Mouse (Mus musculus) limb, embryonic 14.5 days (tissue): ENCODE measurements around the gene Ifitm1. TPM values are rescaled to one million over a fixed set of nuclear protein-coding genes. Genes with fewer than 3 reads are reported as not detected.

Experiments used
- ATAC-seq: fragments of 200-750 bp; cut with Nextera tagmentation; 2 replicates; pipeline ENCODE4 v1.8.0; 2017; ENCODE audit warnings: low read depth, moderate number of reproducible peaks, moderate TSS enrichment; ENCODE audit not compliant: low FRiP score
- DNase-seq: peaks from one replicate; pipeline ENCODE4 v3.0.0-alpha.2; 2015; ENCODE audit warnings: low spot score
- H3K27ac ChIP-seq: fragments of 300-500 bp; sonication (generic); replicated peaks from 2 replicates; pipeline ENCODE4 v1.5.1; 2014; ENCODE audit warnings: low read depth, mild to moderate bottlenecking, low read length, moderate library complexity, mixed read lengths
- H3K27me3 ChIP-seq: fragments of 300-500 bp; sonication (generic); 2 replicates; pipeline ENCODE4 v1.6.1; 2014; ENCODE audit warnings: low read length, mixed read lengths; ENCODE audit not compliant: control insufficient read depth, insufficient read depth
- H3K36me3 ChIP-seq: fragments of 300-500 bp; sonication (generic); 2 replicates; pipeline ENCODE4 v1.6.1; 2014; ENCODE audit warnings: mild to moderate bottlenecking, low read length, moderate library complexity, mixed read lengths; ENCODE audit not compliant: control insufficient read depth, insufficient read depth
- H3K4me1 ChIP-seq: fragments of 300-500 bp; sonication (generic); 2 replicates; pipeline ENCODE4 v1.6.1; 2014; ENCODE audit warnings: antibody characterized with exemption, low read length, mixed read lengths; ENCODE audit not compliant: control insufficient read depth, insufficient read depth
- H3K4me2 ChIP-seq: fragments of 300-500 bp; sonication (generic); replicated peaks from 2 replicates; pipeline ENCODE4 v1.6.1; 2014; ENCODE audit warnings: low read depth, mild to moderate bottlenecking, low read length, moderate library complexity; ENCODE audit not compliant: severe bottlenecking
- H3K4me3 ChIP-seq: fragments of 300-500 bp; sonication (generic); replicated peaks from 2 replicates; pipeline ENCODE4 v1.5.1; 2014; ENCODE audit warnings: low read length
- H3K9ac ChIP-seq: fragments of 300-500 bp; sonication (generic); 2 replicates; pipeline ENCODE4 v1.6.1; 2014; ENCODE audit warnings: mild to moderate bottlenecking, low read depth, low read length, moderate library complexity; ENCODE audit not compliant: severe bottlenecking
- H3K9me3 ChIP-seq: fragments of 300-500 bp; sonication (generic); 2 replicates; pipeline ENCODE4 v1.6.1; 2016; ENCODE audit warnings: low read length; ENCODE audit not compliant: control insufficient read depth
- POLR2A ChIP-seq: fragments of 200-500 bp; IDR thresholded peaks from 2 replicates; pipeline ENCODE4 v1.8.0; 2012; ENCODE audit warnings: inconsistent platforms, mild to moderate bottlenecking, moderate library complexity, borderline replicate concordance; ENCODE audit not compliant: insufficient read depth, insufficient read length; ENCODE audit errors: extremely low read depth
- WGBS: fragments of 180-500 bp; shearing (Covaris S2); extraction: QIAGEN DNeasy Blood & Tissue Kit; methylation state at CpG from one replicate; pipeline ENCODE4 v1.1.7; 2014; 5-methylcytosine and 5-hydroxymethylcytosine counted together
- polyA plus RNA-seq, 2 experiments: library from polyadenylated mRNA; depleted of rRNA in 1 of 2; stranded (reverse) in 1 of 2; unstranded in 1 of 2; fragments of >200 nt; fragmentation: Nextera tagmentation in 1 of 2; extraction: Ambion mirVana in 1 of 2; gene quantifications; 2 replicates each; pipeline versions ENCODE4 v1.2.1 to v1.2.3; 2012 to 2014

The Ifitm1 gene
- polyA plus RNA-seq, 2 experiments = 55.4 to 68.1 TPM

DNA sequence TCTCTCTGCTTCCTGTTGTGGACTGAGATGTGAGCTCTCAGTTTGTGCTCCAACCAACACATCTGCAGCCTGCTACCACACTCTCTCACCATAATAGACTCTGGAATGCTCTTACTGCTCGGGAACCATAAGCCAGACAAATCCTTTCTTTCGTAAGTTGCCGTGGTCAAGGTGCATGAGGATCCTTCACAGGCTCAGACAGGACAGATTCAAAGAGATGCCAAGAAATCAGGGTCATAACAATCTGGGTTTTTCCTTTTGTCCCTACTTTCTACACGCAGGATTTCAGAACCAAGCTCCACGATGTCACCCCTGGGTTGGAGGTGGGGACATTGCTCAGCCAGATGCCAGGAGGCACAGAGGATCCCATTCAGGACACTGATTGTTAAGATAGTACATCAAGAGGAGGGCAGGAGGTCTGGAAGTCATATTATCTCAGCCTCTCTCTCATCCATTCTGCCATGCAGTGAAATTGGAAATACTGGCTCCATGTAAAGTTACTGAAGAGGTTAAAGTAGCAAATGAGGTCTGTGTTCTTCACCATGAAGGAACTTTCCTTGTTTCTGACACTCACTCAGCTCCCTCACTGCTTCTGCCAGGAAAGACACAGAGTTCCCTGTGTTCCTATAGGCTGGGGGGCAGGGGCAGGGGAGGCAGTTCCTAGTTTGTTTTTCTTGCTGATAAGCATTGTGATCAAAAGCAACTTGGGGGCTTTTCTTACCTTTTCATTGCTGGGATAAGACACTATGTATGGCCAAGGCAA, 36.4 kb downstream of the Ifitm1 start:
- no peak for TF ChIP-seq POLR2A
- H3K4me1 ChIP-seq = peaks cover under 1% of the 10 kb centered on the region; the same call in 1 of the 2 replicates
- no peak overlapping the region for H3K4me2 ChIP-seq
- no peaks in the 10 kb centered on the region for H3K27me3 ChIP-seq
- ATAC-seq = no peak
- WGBS = 82% methylated on average over 5 of the region's 5 CpGs
- no peaks in the 10 kb centered on the region for H3K36me3 ChIP-seq
- no peak for DNase-seq
- H3K9me3 ChIP-seq = no peaks in the 10 kb centered on the region
- H3K9ac ChIP-seq = no peak overlapping the region
- no peak overlapping the region for H3K4me3 ChIP-seq
- no peak overlapping the region for H3K27ac ChIP-seq

DNA sequence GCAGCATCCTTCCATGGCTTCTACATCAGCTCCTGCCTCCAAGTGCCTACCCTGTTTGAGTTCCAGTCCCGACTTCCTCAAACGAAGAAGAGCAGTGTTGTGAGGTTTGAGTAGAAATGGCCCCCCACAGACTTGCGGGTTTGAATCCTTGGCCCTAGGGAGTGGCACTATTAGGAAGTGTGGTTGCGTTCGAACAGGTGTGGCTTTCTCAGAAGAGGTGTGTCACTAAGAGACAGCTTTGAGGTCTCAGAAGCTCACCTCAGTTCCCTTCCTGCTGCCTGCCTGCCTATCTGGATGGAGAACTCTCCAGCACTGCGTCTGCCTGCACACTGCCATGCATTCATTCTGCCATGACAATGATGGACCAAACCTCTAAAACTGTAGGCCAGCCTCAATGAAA, 39.4 kb downstream of the Ifitm1 start:
- Histone ChIP-seq H3K9ac (no peak overlapping the region), H3K36me3 (no peaks in the 10 kb centered on the region), H3K4me3 (no peak overlapping the region), H3K4me2 (no peak overlapping the region), H3K4me1 (peaks cover 17% of the 10 kb centered on the region), H3K9me3 (no peaks in the 10 kb centered on the region), H3K27ac (no peak overlapping the region), H3K27me3 (no peaks in the 10 kb centered on the region)
- WGBS = 85% methylated on average over 6 of the region's 6 CpGs
- no peak for TF ChIP-seq POLR2A
- DNase-seq (no peak), ATAC-seq (no peak)

DNA sequence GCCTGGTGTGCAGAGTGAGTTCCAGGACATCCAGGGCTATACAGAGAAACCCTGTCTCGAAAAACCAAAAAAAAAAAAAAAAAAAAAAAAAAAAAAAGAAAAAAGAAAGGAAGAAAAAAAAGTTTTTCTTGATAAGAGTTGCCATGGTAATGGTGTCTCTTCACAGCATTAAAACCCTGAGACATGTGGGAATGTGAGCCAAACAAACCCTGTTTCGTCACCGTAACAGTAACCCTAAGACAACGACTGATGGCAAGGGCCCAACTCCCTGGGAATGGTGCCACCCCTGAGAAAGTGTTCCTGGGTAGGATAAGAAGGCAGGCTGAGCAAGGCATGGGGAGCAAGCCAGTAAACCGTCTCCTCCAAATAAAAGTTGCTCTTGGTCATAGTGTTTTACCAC, 39.9 kb downstream of the Ifitm1 start:
- Histone ChIP-seq H3K4me1 (peaks cover 17% of the 10 kb centered on the region), H3K4me2 (no peak overlapping the region), H3K9me3 (no peaks in the 10 kb centered on the region), H3K27ac (no peak overlapping the region), H3K9ac (no peak overlapping the region), H3K4me3 (no peak overlapping the region), H3K36me3 (no peaks in the 10 kb centered on the region), H3K27me3 (no peaks in the 10 kb centered on the region)
- DNase-seq (no peak), ATAC-seq (no peak)
- no peak for TF ChIP-seq POLR2A
- WGBS = 76% methylated on average over 5 of the region's 5 CpGs

DNA sequence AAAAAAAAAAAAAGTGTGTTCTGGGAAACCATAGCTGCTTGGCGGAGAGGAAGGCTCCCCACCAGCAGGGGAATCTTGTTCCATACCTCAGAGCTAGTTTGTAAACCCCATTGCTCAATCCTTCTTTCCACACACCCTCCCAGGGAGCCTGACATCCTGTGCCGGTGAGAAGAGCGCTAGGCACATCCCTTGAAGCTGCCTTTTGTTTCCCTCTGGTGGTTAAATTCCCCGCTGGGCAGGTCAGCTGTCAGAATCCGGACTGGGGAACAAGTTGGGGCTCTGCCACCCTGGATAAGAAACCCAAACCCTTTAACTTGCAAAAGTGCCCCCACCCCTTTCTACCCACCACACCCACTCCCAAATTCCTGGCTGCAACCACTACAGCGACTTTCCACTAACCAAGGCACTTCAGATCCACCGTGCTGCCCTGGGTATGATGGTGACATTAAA, 41.3 kb downstream of the Ifitm1 start:
- Histone ChIP-seq H3K36me3 (no peaks in the 10 kb centered on the region), H3K9ac (no peak overlapping the region), H3K9me3 (no peaks in the 10 kb centered on the region), H3K27me3 (no peaks in the 10 kb centered on the region), H3K4me2 (peak overlapping the region; percentile 56), H3K27ac (no peak overlapping the region), H3K4me3 (no peak overlapping the region), H3K4me1 (peaks cover 17% of the 10 kb centered on the region)
- ATAC-seq (no peak), DNase-seq (peak; percentile 42)
- TF ChIP-seq POLR2A = no peak
- WGBS = 7% methylated on average over 7 of the region's 7 CpGs

DNA sequence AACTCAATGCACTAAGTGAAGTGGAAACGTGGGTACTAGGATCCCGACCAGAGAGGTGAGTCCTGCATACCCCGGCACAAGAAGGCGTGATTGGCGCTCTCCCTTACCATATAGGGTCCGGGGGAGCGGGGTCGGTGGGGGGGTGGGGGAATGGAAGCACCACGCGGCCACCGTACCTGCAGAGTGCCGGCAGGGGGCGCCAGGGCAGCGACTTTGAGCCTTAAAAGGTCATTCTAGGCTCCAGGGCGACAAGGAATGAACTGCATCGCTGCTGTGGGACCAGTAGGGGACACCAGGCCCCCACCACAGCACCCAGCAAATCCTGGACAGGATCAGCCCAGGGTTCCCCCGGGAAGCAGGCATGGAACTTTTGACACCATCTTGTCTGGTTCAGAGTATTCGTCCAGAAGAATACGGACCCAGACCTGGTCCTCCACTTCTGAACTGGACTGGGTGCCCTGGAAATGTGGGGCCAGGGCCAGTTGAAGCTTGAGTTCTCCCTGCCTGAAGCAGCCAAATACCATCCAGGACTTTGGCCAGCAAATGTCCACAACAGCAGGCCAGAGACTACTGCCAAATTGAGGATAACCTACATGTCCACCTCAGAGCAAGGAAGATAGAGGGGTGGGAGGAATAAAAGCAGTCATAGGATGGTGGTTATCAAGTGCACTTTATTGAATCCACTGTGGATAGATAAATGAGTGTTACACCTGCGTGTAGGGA, 42.1 kb downstream of the Ifitm1 start:
- H3K4me2 ChIP-seq = peak overlapping the region; percentile 56
- H3K27ac ChIP-seq = no peak overlapping the region
- 7% methylated on average over 20 of the region's 20 CpGs for WGBS
- H3K4me3 ChIP-seq = peak overlapping the region; percentile 10; the same call in 1 of the 2 replicates
- DNase-seq (peak; percentile 78), ATAC-seq (peak; percentile 62)
- H3K36me3 ChIP-seq = no peaks in the 10 kb centered on the region
- TF ChIP-seq POLR2A = no peak
- no peaks in the 10 kb centered on the region for H3K27me3 ChIP-seq
- H3K9ac ChIP-seq = no peak overlapping the region
- peaks cover 17% of the 10 kb centered on the region for H3K4me1 ChIP-seq
- H3K9me3 ChIP-seq = no peaks in the 10 kb centered on the region
